23 mouse cellular contexts compared by ENCODE assay signal in the genomic region with DNA sequence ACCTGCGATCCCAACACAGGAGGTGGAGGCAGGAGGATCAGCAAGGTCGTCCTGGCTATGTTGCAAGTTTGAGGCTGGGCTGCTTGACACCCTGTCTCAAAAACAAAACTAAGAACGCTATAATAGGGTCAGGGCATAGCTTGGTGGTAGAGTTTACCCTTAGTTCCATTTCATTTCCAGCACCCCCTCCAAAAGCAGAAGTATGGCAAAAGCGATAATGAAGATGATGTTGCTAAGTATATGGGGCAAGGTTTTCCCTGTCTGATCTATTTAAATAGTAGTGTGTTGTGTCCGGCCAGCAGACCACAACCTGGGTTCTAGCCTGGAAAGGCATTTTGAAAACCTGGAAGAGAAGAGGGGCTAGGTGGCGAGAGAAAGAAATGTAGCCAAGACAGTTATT. TPM values are rescaled to one million over a fixed set of nuclear protein-coding genes. Genes with fewer than 3 reads are reported as not detected.
A peak's percentile ranks its signal among the peaks of the same experiment; 100 is the strongest.
DNase-seq lines count a peak whose midpoint lies in the region; ATAC-seq and TF ChIP-seq lines count a peak whose summit lies in the region.
"Had no signal": no experiment of that assay in that cellular context is flagged by ENCODE, and none has a peak within 500 bp of the region (broad histone marks: within the 10 kb centered on the region; RNA-seq: fewer than 3 reads in every experiment).

No protein-coding gene starts in this region.

- H3K79me2 ChIP-seq in MEL (ENCODE audit: control insufficient read depth, insufficient read depth, low read length, poor library complexity), result peaks cover 13% of the 10 kb centered on the region

- H3K27ac ChIP-seq in MEL (ENCODE audit: control insufficient read depth, low read depth, low read length), result peak overlapping the region; percentile 82
- H3K27ac ChIP-seq in midbrain, embryonic 14.5 days (replicated peaks; ENCODE audit: low read depth, low read length), result no peak overlapping the region

- no peak for TF ChIP-seq CTCF in E14TG2a.4 (conservative IDR thresholded peaks at IDR 0.05; ENCODE audit: low read length)
- TF ChIP-seq CTCF in MEL (IDR thresholded peaks at IDR 0.05 in 2 of 3, conservative IDR thresholded peaks at IDR 0.05 in 1 of 3; ENCODE audit: control insufficient read depth in 1 of 3, insufficient read depth in 1 of 3, low read depth in 2 of 3, low read length in 3 of 3, poor library complexity in 1 of 3, severe bottlenecking in 1 of 3), result no peak

- 88% methylated on average over 6 of the region's 6 CpGs for WGBS in midbrain, embryonic 14.5 days

- 0 out of 2 replicates have a peak overlapping the region, but pooled peaks have one; percentile 2 for H3K4me3 ChIP-seq in E14TG2a.4 (replicated peaks; ENCODE audit: low read length)
- H3K4me3 ChIP-seq in MEL (ENCODE audit: control insufficient read depth in 1 of 2, insufficient read depth in 1 of 2, low read depth in 2 of 2, low read length in 2 of 2), result peak overlapping the region; percentile 33 to 38
- no peak overlapping the region for H3K4me3 ChIP-seq in midbrain, embryonic 14.5 days (replicated peaks; ENCODE audit: low read depth, low read length)

- no peaks in the 10 kb centered on the region for H3K27me3 ChIP-seq in E14TG2a.4 (ENCODE audit: insufficient read depth, low read length)
- H3K27me3 ChIP-seq in MEL (ENCODE audit: control insufficient read depth in 1 of 2, insufficient read depth in 2 of 2, low read length in 2 of 2), result no peaks in the 10 kb centered on the region
- H3K27me3 ChIP-seq in midbrain, embryonic 14.5 days (ENCODE audit: control insufficient read depth, insufficient read depth, low read length), result no peaks in the 10 kb centered on the region
- H3K27me3 ChIP-seq: CH12.LX, Patski had no signal

- peaks cover 50% of the 10 kb centered on the region for H3K4me1 ChIP-seq in E14TG2a.4 (replicated peaks; ENCODE audit: low read depth, low read length)
- H3K4me1 ChIP-seq in MEL (ENCODE audit: control insufficient read depth in 1 of 2, insufficient read depth in 2 of 2, low read length in 2 of 2), result peaks cover 0 to 14% of the 10 kb centered on the region in 2 experiments; a peak in 3 of 4 replicates
- peaks cover 9% of the 10 kb centered on the region for H3K4me1 ChIP-seq in midbrain, embryonic 14.5 days (ENCODE audit: control insufficient read depth, insufficient read depth, low read length)

- no peak overlapping the region for H3K4me2 ChIP-seq in midbrain, embryonic 14.5 days (ENCODE audit: low read length)

- peaks cover 40% of the 10 kb centered on the region for H3K36me3 ChIP-seq in E14TG2a.4 (ENCODE audit: insufficient read depth, low read length)
- H3K36me3 ChIP-seq in MEL (ENCODE audit: control insufficient read depth in 1 of 2, insufficient read depth in 2 of 2, low read length in 2 of 2), result peaks cover 0 to 18% of the 10 kb centered on the region in 2 experiments; a peak in 2 of 4 replicates
- peaks cover 19% of the 10 kb centered on the region for H3K36me3 ChIP-seq in midbrain, embryonic 14.5 days (ENCODE audit: control insufficient read depth, insufficient read depth, low read length)

- TF ChIP-seq POLR2A in MEL (IDR thresholded peaks at IDR 0.05; ENCODE audit: control insufficient read depth in 1 of 2, insufficient read depth in 1 of 2, low read depth in 1 of 2, low read length in 2 of 2, poor library complexity in 1 of 2), result no peak

- H3K9me3 ChIP-seq in E14TG2a.4 (ENCODE audit: low read length) (no peaks in the 10 kb centered on the region), MEL (replicated peaks; ENCODE audit: insufficient read depth, low read length) (no peaks in the 10 kb centered on the region)
- no peaks in the 10 kb centered on the region for H3K9me3 ChIP-seq in midbrain, embryonic 14.5 days (ENCODE audit: control insufficient read depth, low read length)
- H3K9me3 ChIP-seq: G1E had no signal

- intact Hi-C loops in heart, postnatal 25 days (cut with DNase I), result no loop called here

- peak in 1 of 2 experiments; percentile 54; a peak in 2 of 4 replicates for TF ChIP-seq EP300 in MEL (IDR thresholded peaks at IDR 0.05; ENCODE audit: low read depth in 1 of 2, low read length in 2 of 2)

- ATAC-seq in granulocyte monocyte progenitor cell, adult 5-6 weeks (replicated peaks; ENCODE audit: poor library complexity, severe bottlenecking), result peak; percentile 6
- ATAC-seq in midbrain, embryonic 14.5 days (ENCODE audit: low FRiP score, low TSS enrichment), result no peak
- ATAC-seq: activated CD4-positive, CD25-positive, alpha-beta regulatory T cell, adult 4 months; CD4-positive, CD25-positive, alpha-beta regulatory T cell, adult 4 months; Patski had no signal

- peak overlapping the region; percentile 57 for H3K9ac ChIP-seq in MEL (ENCODE audit: control insufficient read depth, low read depth, low read length, poor library complexity, severe bottlenecking)
- no peak overlapping the region for H3K9ac ChIP-seq in midbrain, embryonic 14.5 days (replicated peaks; ENCODE audit: low read length)

- TF ChIP-seq RAD21 in MEL (IDR thresholded peaks at IDR 0.05; ENCODE audit: low read depth, low read length), result no peak

- peak; percentile 78 for DNase-seq in MEL (ENCODE audit: low read depth, low spot score)
- no peak for DNase-seq in cerebellum, adult 18-20 months
- DNase-seq in midbrain, embryonic 14.5 days, result no peak
- DNase-seq in heart, postnatal 25 days (ENCODE audit: low spot score), result no peak
- DNase-seq: adrenal gland, adult 2 months; adrenal gland, adult 8-10 months; adrenal gland, postnatal 10 days; adrenal gland, postnatal 14 days; adrenal gland, postnatal 25 days; adrenal gland, postnatal 36 days; B cell, adult 2 months; cerebellum, adult 11 months; cerebellum, adult 11-12 months; cerebellum, adult 2 months; cerebellum, adult 8-10 months; cerebellum, adult 9-10 months had no signal

TF ChIP-seq in MEL, 35 proteins besides CTCF, POLR2A, EP300 and RAD21 (continues in another document):
- TF ChIP-seq E2F4 (IDR thresholded peaks at IDR 0.05; ENCODE audit: borderline replicate concordance, low read depth, low read length) (no peak), USF2 (IDR thresholded peaks at IDR 0.05; ENCODE audit: borderline replicate concordance in 1 of 2, insufficient read depth in 1 of 2, low read depth in 1 of 2, low read length in 2 of 2) (no peak), CHD2 (IDR thresholded peaks at IDR 0.05; ENCODE audit: low read length) (no peak), TBP (IDR thresholded peaks at IDR 0.05; ENCODE audit: low read depth, low read length) (no peak), MEF2A (IDR thresholded peaks at IDR 0.05; ENCODE audit: extremely low read depth, insufficient replicate concordance, low read depth, low read length, poor library complexity, severe bottlenecking) (no peak), TAL1 (IDR thresholded peaks at IDR 0.05; ENCODE audit: low read length) (0 out of 2 replicates have a peak, but pooled peaks have one; percentile 9), NELFE (IDR thresholded peaks at IDR 0.05; ENCODE audit: low read depth, low read length) (no peak), JUND (IDR thresholded peaks at IDR 0.05; ENCODE audit: low read depth, low read length) (0 out of 2 replicates have a peak, but pooled peaks have one; percentile 14), KAT2A (conservative IDR thresholded peaks at IDR 0.05; ENCODE audit: low read depth, low read length) (no peak)

RNA-seq across cellular contexts. Expression of gene Zkscan5, which starts 3.6 kb away (rescaled TPM):
- total RNA-seq in MEL (2012; rRNA removed), result 7.8 and 8.7 TPM in 2 replicates
- polyA plus RNA-seq in MEL (2012; ENCODE audit: insufficient read depth in 1 of 2, insufficient read length in 2 of 2, low read depth in 1 of 2, low replicate concordance in 2 of 2, missing spikeins in 1 of 2), result 1 to 10 TPM in 1 of 2 experiments, not detected in 1; 9.8 TPM
- 6.8 and 8.5 TPM in 2 replicates for total RNA-seq in granulocyte monocyte progenitor cell, adult 5-6 weeks (2014; fragmentation: Nextera tagmentation)
- total RNA-seq in granulocyte monocyte progenitor cell, adult 5-6 weeks (2017), result 7.9 and 10.1 TPM in 2 replicates
- polyA plus RNA-seq in midbrain, embryonic 14.5 days (2014; fragmentation: Nextera tagmentation; extraction: Ambion mirVana), result 13.5 and 17.9 TPM in 2 replicates
- 10 to 100 TPM in 1 of 2 experiments, 1 to 10 TPM in 1; 9.4 to 11.0 TPM for total RNA-seq in heart, postnatal 25 days (2021)

RNA-seq across cellular contexts. Expression of gene Zkscan14, which starts 6.3 kb away (rescaled TPM):
- 6.7 and 7.1 TPM in 2 replicates for total RNA-seq in MEL (2012; rRNA removed)
- 1 to 10 TPM in 1 of 2 experiments, not detected in 1; 7.5 TPM for polyA plus RNA-seq in MEL (2012; ENCODE audit: insufficient read depth in 1 of 2, insufficient read length in 2 of 2, low read depth in 1 of 2, low replicate concordance in 2 of 2, missing spikeins in 1 of 2)
- total RNA-seq in granulocyte monocyte progenitor cell, adult 5-6 weeks (2014; fragmentation: Nextera tagmentation), result 1.6 and 6.2 TPM in 2 replicates
- total RNA-seq in granulocyte monocyte progenitor cell, adult 5-6 weeks (2017), result 20.8 and 21.1 TPM in 2 replicates
- polyA plus RNA-seq in midbrain, embryonic 14.5 days (2014; fragmentation: Nextera tagmentation; extraction: Ambion mirVana), result 13.9 and 16.4 TPM in 2 replicates
- 1 to 10 TPM; 6.2 to 7.2 TPM for total RNA-seq in heart, postnatal 25 days (2021)

RNA-seq across cellular contexts. Expression of gene Atp5j2, which starts 16.1 kb away (rescaled TPM):
- total RNA-seq in MEL (2012; rRNA removed), result 493 and 517 TPM in 2 replicates
- polyA plus RNA-seq in MEL (2012; ENCODE audit: insufficient read depth in 1 of 2, insufficient read length in 2 of 2, low read depth in 1 of 2, low replicate concordance in 2 of 2, missing spikeins in 1 of 2), result 100 to 1,000 TPM; 543 to 733 TPM
- total RNA-seq in granulocyte monocyte progenitor cell, adult 5-6 weeks (2014; fragmentation: Nextera tagmentation), result 372 and 531 TPM in 2 replicates
- 127 and 170 TPM in 2 replicates for total RNA-seq in granulocyte monocyte progenitor cell, adult 5-6 weeks (2017)
- 477 and 644 TPM in 2 replicates for polyA plus RNA-seq in midbrain, embryonic 14.5 days (2014; fragmentation: Nextera tagmentation; extraction: Ambion mirVana)
- 1,000 to 10,000 TPM; 1,052 to 1,137 TPM for total RNA-seq in heart, postnatal 25 days (2021)

RNA-seq across cellular contexts. Expression of gene Zfp655, which starts 23.6 kb away (rescaled TPM):
- 26.9 and 30.3 TPM in 2 replicates for total RNA-seq in MEL (2012; rRNA removed)
- polyA plus RNA-seq in MEL (2012; ENCODE audit: insufficient read depth in 1 of 2, insufficient read length in 2 of 2, low read depth in 1 of 2, low replicate concordance in 2 of 2, missing spikeins in 1 of 2), result 10 to 100 TPM; 25.2 to 35.3 TPM
- total RNA-seq in granulocyte monocyte progenitor cell, adult 5-6 weeks (2014; fragmentation: Nextera tagmentation), result 28.2 and 34.0 TPM in 2 replicates
- 33.5 and 37.3 TPM in 2 replicates for total RNA-seq in granulocyte monocyte progenitor cell, adult 5-6 weeks (2017)
- polyA plus RNA-seq in midbrain, embryonic 14.5 days (2014; fragmentation: Nextera tagmentation; extraction: Ambion mirVana), result 41.6 and 44.4 TPM in 2 replicates
- total RNA-seq in heart, postnatal 25 days (2021), result 10 to 100 TPM; 26.1 to 28.0 TPM

RNA-seq across cellular contexts. Expression of gene Cpsf4, which starts 40.9 kb away (rescaled TPM):
- total RNA-seq in MEL (2012; rRNA removed), result 72.0 and 75.3 TPM in 2 replicates
- polyA plus RNA-seq in MEL (2012; ENCODE audit: insufficient read depth in 1 of 2, insufficient read length in 2 of 2, low read depth in 1 of 2, low replicate concordance in 2 of 2, missing spikeins in 1 of 2), result 10 to 100 TPM in 1 of 2 experiments, not detected in 1; 88.2 TPM
- 42.2 and 45.3 TPM in 2 replicates for total RNA-seq in granulocyte monocyte progenitor cell, adult 5-6 weeks (2014; fragmentation: Nextera tagmentation)
- total RNA-seq in granulocyte monocyte progenitor cell, adult 5-6 weeks (2017), result 47.9 and 51.3 TPM in 2 replicates
- polyA plus RNA-seq in midbrain, embryonic 14.5 days (2014; fragmentation: Nextera tagmentation; extraction: Ambion mirVana), result 29.1 and 35.1 TPM in 2 replicates
- 10 to 100 TPM in 1 of 2 experiments, 1 to 10 TPM in 1; 9.6 to 11.1 TPM for total RNA-seq in heart, postnatal 25 days (2021)
